Mouse (Mus musculus) heart, postnatal 0 days (tissue): Measurements from ENCODE around the gene Smco3.

Source experiments
- CTCF ChIP-seq: IDR thresholded peaks from 2 replicates; pipeline ENCODE4 v1.5.1; 2016; ENCODE audit warnings: antibody characterized with exemption, control low read depth, low read depth
- EP300 ChIP-seq: IDR thresholded peaks from 2 replicates; pipeline ENCODE4 v1.6.1; 2016; ENCODE audit warnings: antibody characterized with exemption, low read depth

DNA sequence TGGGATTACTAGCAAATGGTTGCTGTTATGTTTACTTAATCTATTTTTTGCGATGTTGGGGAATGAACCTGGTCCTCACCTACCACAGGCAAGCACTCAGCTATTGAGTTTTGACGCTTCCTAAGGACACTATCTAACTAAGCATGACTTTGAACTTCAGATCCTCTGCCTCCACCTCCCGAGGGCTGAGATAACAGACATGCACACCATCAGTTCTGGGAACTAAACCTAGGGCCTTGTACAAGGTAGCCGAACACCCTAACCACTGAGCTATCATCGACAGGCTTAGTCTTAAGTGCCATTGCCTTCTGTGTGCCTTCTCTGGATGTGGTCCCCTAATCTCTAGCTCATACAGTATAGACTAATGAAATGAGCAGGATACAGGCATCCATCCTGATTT lies 30.1 kb upstream of the Smco3 start:
- TF ChIP-seq CTCF = no peak
- no peak for TF ChIP-seq EP300
